Mouse (Mus musculus) common myeloid progenitor, adult 5-6 weeks (primary cell): ENCODE results near the gene Exoc6. TPM values are rescaled to one million over a fixed set of nuclear protein-coding genes. Genes with fewer than 3 reads are reported as not detected.

Source experiments
- ATAC-seq: replicated peaks from 2 replicates; pipeline ENCODE4 v1.8.0; 2016; ENCODE audit warnings: low read depth, mild to moderate bottlenecking, moderate TSS enrichment, inconsistent platforms; ENCODE audit not compliant: poor library complexity, severe bottlenecking
- total RNA-seq: library from RNA; stranded (forward); fragments of 200-1000, 187-1606 nt; gene quantifications from 2 replicates; pipeline ENCODE4 v1.2.3, GENCODE M21; 2017

Gene Exoc6
- total RNA-seq, 1 experiment from 2014 or later = 108 TPM

GRCm38 (mm10) chr19:37715980-37716379 is 165.8 kb downstream of the Exoc6 start:
- no peak for ATAC-seq

DNA sequence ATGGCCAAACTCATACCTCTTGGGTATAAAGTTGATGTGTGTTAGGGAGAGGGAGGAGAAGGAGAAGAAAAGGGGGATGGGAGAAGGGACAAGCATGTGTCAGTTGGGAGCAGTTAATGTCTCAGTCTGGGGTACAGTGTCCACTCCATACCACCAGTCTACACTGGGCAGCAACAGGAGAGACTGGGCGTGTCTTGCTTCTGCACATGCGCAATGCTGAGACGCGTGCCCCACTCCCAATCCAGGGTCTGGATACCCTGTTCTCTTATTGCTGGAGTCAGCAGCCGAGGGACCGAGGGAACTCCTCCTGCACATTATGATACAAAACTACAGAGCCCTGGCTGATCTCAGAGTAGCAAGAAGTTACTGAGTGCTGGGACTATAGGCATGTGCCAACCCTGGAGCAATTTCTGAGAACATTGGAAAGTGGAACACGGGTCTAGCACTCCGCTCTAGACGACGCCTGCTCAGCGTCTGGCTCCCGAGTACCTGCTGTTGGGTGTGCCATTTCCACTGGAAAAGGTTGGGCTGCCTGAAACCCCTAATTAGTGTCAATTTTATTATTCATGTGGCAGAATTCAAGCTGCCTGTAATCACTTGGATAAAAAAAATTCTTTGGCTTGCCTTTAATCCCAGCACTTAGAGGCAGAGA is 166.4 kb downstream of the Exoc6 start:
- no peak for ATAC-seq

GRCm38 (mm10) chr19:37719166-37719565 is 168.9 kb downstream of the Exoc6 start:
- ATAC-seq = no peak

GRCm38 (mm10) chr19:37724591-37724990 is 174.4 kb downstream of the Exoc6 start:
- ATAC-seq = no peak

DNA sequence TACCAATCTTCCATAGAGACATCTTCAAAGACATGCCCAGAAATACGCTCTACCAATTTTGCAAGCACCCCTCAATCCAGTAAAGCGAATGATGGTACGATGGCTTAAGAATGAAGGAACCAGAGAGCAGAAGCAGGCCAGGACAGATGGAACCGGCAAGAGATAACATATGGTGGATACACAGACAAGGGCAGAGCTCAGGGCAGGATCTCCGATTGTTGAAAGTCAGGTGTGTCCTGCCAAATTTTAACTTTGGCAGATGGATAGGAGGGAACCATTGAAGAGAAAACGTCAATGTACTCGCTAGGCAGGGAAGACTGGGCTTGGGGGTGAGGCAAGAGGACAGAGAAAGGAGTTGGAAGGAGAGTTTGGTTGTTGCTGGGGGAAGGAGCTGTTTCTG is 176.4 kb downstream of the Exoc6 start:
- no peak for ATAC-seq

DNA sequence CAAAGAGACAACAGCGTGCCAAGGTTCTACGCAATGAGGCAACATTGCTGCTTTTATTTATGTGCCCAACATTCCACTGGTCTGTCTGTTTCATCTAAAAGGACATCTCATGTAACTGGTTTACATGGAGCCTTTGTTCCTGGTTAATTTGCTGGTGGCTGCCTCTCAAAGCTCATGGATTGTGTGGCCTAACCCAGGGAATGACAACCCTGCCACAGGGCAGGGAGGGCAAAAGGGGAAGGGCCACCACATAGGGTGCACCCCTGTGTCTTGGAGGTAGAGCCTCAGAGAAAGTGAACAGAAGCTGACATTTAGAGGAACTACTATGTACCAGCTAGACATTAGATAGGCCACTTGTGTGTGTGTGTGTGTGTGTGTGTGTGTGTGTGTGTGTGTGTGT is 177.1 kb downstream of the Exoc6 start:
- no peak for ATAC-seq

Other genes with a start within 250 kb of the Exoc6 start
- 100 and 108 TPM in 2 replicates for gene Ide, start 212.6 kb upstream of the Exoc6 start, total RNA-seq
- 184 and 195 TPM in 2 replicates for gene Kif11, start 174.0 kb upstream of the Exoc6 start, total RNA-seq
- gene Hhex, start 115.6 kb upstream of the Exoc6 start, total RNA-seq = 47.6 and 72.5 TPM in 2 replicates
- gene Cyp26c1, start 135.2 kb downstream of the Exoc6 start, total RNA-seq = 0.44 TPM in 1 of 2 replicates, not detected in the other
- not detected in 2 replicates for gene Cyp26a1, start 147.4 kb downstream of the Exoc6 start, total RNA-seq